In genomic region chr7:24482208-24483020, GRCm38 (mm10) we compare ENCODE assay signal across 9 mouse cellular contexts. TPM values are rescaled to one million over a fixed set of nuclear protein-coding genes. Genes with fewer than 3 reads are reported as not detected.
A peak's percentile ranks its signal among the peaks of the same experiment; 100 is the strongest.
DNase-seq lines count a peak whose midpoint lies in the region; ATAC-seq and TF ChIP-seq lines count a peak whose summit lies in the region.
"Had no signal": no experiment of that assay in that cellular context is flagged by ENCODE, and none has a peak within 500 bp of the region (broad histone marks: within the 10 kb centered on the region; RNA-seq: fewer than 3 reads in every experiment).

No protein-coding gene starts in this region.

- no peaks in the 10 kb centered on the region for H3K36me3 ChIP-seq in heart, embryonic 11.5 days (ENCODE audit: control insufficient read depth, insufficient read depth, low read length)
- no peaks in the 10 kb centered on the region for H3K36me3 ChIP-seq in ES-Bruce4 (ENCODE audit: control insufficient read depth, insufficient read depth, low read length, poor library complexity, severe bottlenecking)
- H3K36me3 ChIP-seq in forebrain, embryonic 16.5 days (ENCODE audit: control insufficient read depth, insufficient read depth), result no peaks in the 10 kb centered on the region
- H3K36me3 ChIP-seq in liver, postnatal 0 days (replicated peaks; ENCODE audit: insufficient read depth, low read length), result no peaks in the 10 kb centered on the region

- peak overlapping the region; percentile 68 for H3K9ac ChIP-seq in heart, embryonic 11.5 days (ENCODE audit: low read depth, low read length)
- peak overlapping the region; percentile 51 for H3K9ac ChIP-seq in ES-Bruce4 (ENCODE audit: low read depth, poor library complexity, severe bottlenecking)
- peak overlapping the region; percentile 97 for H3K9ac ChIP-seq in forebrain, embryonic 16.5 days (replicated peaks; ENCODE audit: low read depth, low read length)
- peak overlapping the region; percentile 44 for H3K9ac ChIP-seq in liver, postnatal 0 days (replicated peaks)

- peak overlapping the region; percentile 65 for H3K4me3 ChIP-seq in heart, embryonic 11.5 days (ENCODE audit: low read depth, low read length)
- H3K4me3 ChIP-seq in ES-Bruce4 (ENCODE audit: low read depth, low read length), result peak overlapping the region; percentile 56
- peak overlapping the region; percentile 77 for H3K4me3 ChIP-seq in forebrain, embryonic 16.5 days (replicated peaks; ENCODE audit: low read length)
- peak overlapping the region; percentile 52 for H3K4me3 ChIP-seq in liver, postnatal 0 days (ENCODE audit: low read depth, low read length)

- WGBS in heart, embryonic 11.5 days (ENCODE audit: insufficient replicate concordance), result 3% methylated on average over 26 of the region's 38 CpGs
- WGBS in forebrain, embryonic 16.5 days, result 1% methylated on average over 19 of the region's 38 CpGs
- whole genome bisulfite sequencing in liver, postnatal 0 days (ENCODE audit: insufficient replicate concordance), result 9% methylated on average over 15 of the region's 38 CpGs

- no peak for TF ChIP-seq CTCF in ES-Bruce4 (IDR thresholded peaks at IDR 0.05; ENCODE audit: low read depth, low read length)
- TF ChIP-seq CTCF in liver, postnatal 0 days (IDR thresholded peaks at IDR 0.05; ENCODE audit: low read depth), result no peak

- TF ChIP-seq EP300 in ES-Bruce4 (IDR thresholded peaks at IDR 0.05; ENCODE audit: insufficient read depth, low read depth, low read length), result no peak
- TF ChIP-seq EP300 in liver, postnatal 0 days (IDR thresholded peaks at IDR 0.05; ENCODE audit: low read depth), result no peak

- DNase-seq in heart, postnatal 4 days, result no peak
- no peak for DNase-seq in liver, postnatal 0 days
- no peak for DNase-seq in ovary, adult 18-20 months (ENCODE audit: low spot score)
- DNase-seq in adrenal gland, postnatal 10 days, result no peak

- peaks cover 54% of the 10 kb centered on the region for H3K27me3 ChIP-seq in heart, embryonic 11.5 days (ENCODE audit: control insufficient read depth, insufficient read depth, low read length)
- peaks cover 8% of the 10 kb centered on the region for H3K27me3 ChIP-seq in ES-Bruce4 (ENCODE audit: control insufficient read depth, insufficient read depth, low read length, poor library complexity, severe bottlenecking)
- H3K27me3 ChIP-seq in forebrain, embryonic 16.5 days (replicated peaks; ENCODE audit: control insufficient read depth, insufficient read depth, low read length), result no peaks in the 10 kb centered on the region
- peaks cover 42% of the 10 kb centered on the region for H3K27me3 ChIP-seq in liver, postnatal 0 days (ENCODE audit: insufficient read depth, low read length)

- no peak for TF ChIP-seq POLR2A in ES-Bruce4 (IDR thresholded peaks at IDR 0.05; ENCODE audit: insufficient read depth, low read length)

- no peak overlapping the region for H3K27ac ChIP-seq in heart, embryonic 11.5 days (ENCODE audit: low read depth, low read length)
- no peak overlapping the region for H3K27ac ChIP-seq in ES-Bruce4 (ENCODE audit: insufficient read depth, low read length)
- peak overlapping the region; percentile 88 for H3K27ac ChIP-seq in forebrain, embryonic 16.5 days (ENCODE audit: low read length)
- no peak overlapping the region for H3K27ac ChIP-seq in liver, postnatal 0 days (ENCODE audit: low read depth)

- no peaks in the 10 kb centered on the region; the same call in 1 of the 2 replicates for H3K4me1 ChIP-seq in heart, embryonic 11.5 days (ENCODE audit: control insufficient read depth, insufficient read depth, low read length)
- no peaks in the 10 kb centered on the region for H3K4me1 ChIP-seq in ES-Bruce4 (ENCODE audit: control insufficient read depth, insufficient read depth, low read length)
- H3K4me1 ChIP-seq in forebrain, embryonic 16.5 days (replicated peaks; ENCODE audit: control insufficient read depth, insufficient read depth, low read length), result peaks cover 65% of the 10 kb centered on the region
- peaks cover 16% of the 10 kb centered on the region for H3K4me1 ChIP-seq in liver, postnatal 0 days (ENCODE audit: insufficient read depth)

- no peak for ATAC-seq in heart, embryonic 11.5 days (replicated peaks; ENCODE audit: insufficient number of reproducible peaks, low FRiP score, low TSS enrichment)
- peak; percentile 8; the same call in 1 of the 2 replicates for ATAC-seq in forebrain, embryonic 16.5 days
- 0 out of 2 replicates have a peak, but pooled peaks have one; percentile 2 for ATAC-seq in liver, postnatal 0 days
- no peak for ATAC-seq in megakaryocyte progenitor cell, adult 5-6 weeks (replicated peaks; ENCODE audit: poor library complexity)

- H3K9me3 ChIP-seq in heart, embryonic 11.5 days (replicated peaks; ENCODE audit: control insufficient read depth, low read length), result no peaks in the 10 kb centered on the region
- no peaks in the 10 kb centered on the region for H3K9me3 ChIP-seq in ES-Bruce4 (replicated peaks; ENCODE audit: control insufficient read depth, insufficient read depth, low read length, poor library complexity, severe bottlenecking)
- H3K9me3 ChIP-seq in forebrain, embryonic 16.5 days (ENCODE audit: control insufficient read depth, low read length), result no peaks in the 10 kb centered on the region; the same call in 1 of the 2 replicates
- H3K9me3 ChIP-seq in liver, postnatal 0 days (ENCODE audit: low read length), result peaks cover 3% of the 10 kb centered on the region; the same call in 1 of the 2 replicates

- H3K4me2 ChIP-seq in heart, embryonic 11.5 days, result peak overlapping the region; percentile 82
- peak overlapping the region; percentile 89 for H3K4me2 ChIP-seq in forebrain, embryonic 16.5 days (ENCODE audit: low read length)
- peak overlapping the region; percentile 86 for H3K4me2 ChIP-seq in liver, postnatal 0 days (ENCODE audit: low read depth, low read length)

RNA-seq across cellular contexts. Expression of gene Cadm4, which starts 0.6 kb away (rescaled TPM):
- polyA plus RNA-seq in heart, embryonic 11.5 days (2014; fragmentation: Nextera tagmentation; extraction: Ambion mirVana), result 0.20 and 0.23 TPM in 2 replicates
- total RNA-seq in heart, postnatal 4 days (2021), result 10 to 100 TPM; 11.9 to 12.5 TPM
- 10.4 and 12.2 TPM in 2 replicates for polyA plus RNA-seq in ES-Bruce4 (2011; ENCODE audit: insufficient read depth, insufficient read length, low read depth, missing spikeins)
- 67.8 and 86.8 TPM in 2 replicates for polyA plus RNA-seq in forebrain, embryonic 16.5 days (2015; fragmentation: Nextera tagmentation; extraction: Ambion mirVana)
- polyA plus RNA-seq in liver, postnatal 0 days (2015; fragmentation: Nextera tagmentation; extraction: Ambion mirVana), result 0.17 and 0.46 TPM in 2 replicates
- total RNA-seq in megakaryocyte progenitor cell, adult 5-6 weeks (2015), result not detected in 2 replicates
- total RNA-seq in megakaryocyte progenitor cell, adult 5-6 weeks (2017), result not detected in 2 replicates
- total RNA-seq in adrenal gland, postnatal 10 days (2021), result 1 to 10 TPM; 6.4 to 8.6 TPM
- total RNA-seq: neutrophil, adult 5-6 weeks had no signal

RNA-seq across cellular contexts. Expression of gene Plaur, which starts 20.1 kb away (rescaled TPM):
- 5.6 and 6.9 TPM in 2 replicates for polyA plus RNA-seq in heart, embryonic 11.5 days (2014; fragmentation: Nextera tagmentation; extraction: Ambion mirVana)
- total RNA-seq in heart, postnatal 4 days (2021), result 10 to 100 TPM in 1 of 2 experiments, 1 to 10 TPM in 1; 6.4 to 10.4 TPM
- polyA plus RNA-seq in ES-Bruce4 (2011; ENCODE audit: insufficient read depth, insufficient read length, low read depth, missing spikeins), result 29.5 and 38.0 TPM in 2 replicates
- 2.1 and 2.3 TPM in 2 replicates for polyA plus RNA-seq in forebrain, embryonic 16.5 days (2015; fragmentation: Nextera tagmentation; extraction: Ambion mirVana)
- polyA plus RNA-seq in liver, postnatal 0 days (2015; fragmentation: Nextera tagmentation; extraction: Ambion mirVana), result 9.3 and 10.8 TPM in 2 replicates
- total RNA-seq in megakaryocyte progenitor cell, adult 5-6 weeks (2015), result 17.9 and 21.2 TPM in 2 replicates
- total RNA-seq in megakaryocyte progenitor cell, adult 5-6 weeks (2017), result 20.5 and 27.6 TPM in 2 replicates
- 1 to 10 TPM; 6.7 to 9.4 TPM for total RNA-seq in adrenal gland, postnatal 10 days (2021)

RNA-seq across cellular contexts. Expression of gene Zfp428, which starts 24.4 kb away (rescaled TPM):
- polyA plus RNA-seq in heart, embryonic 11.5 days (2014; fragmentation: Nextera tagmentation; extraction: Ambion mirVana), result 22.6 and 26.0 TPM in 2 replicates
- 10 to 100 TPM; 17.3 to 18.5 TPM for total RNA-seq in heart, postnatal 4 days (2021)
- polyA plus RNA-seq in ES-Bruce4 (2011; ENCODE audit: insufficient read depth, insufficient read length, low read depth, missing spikeins), result 12.3 and 13.1 TPM in 2 replicates
- 267 and 282 TPM in 2 replicates for polyA plus RNA-seq in forebrain, embryonic 16.5 days (2015; fragmentation: Nextera tagmentation; extraction: Ambion mirVana)
- 3.3 and 4.1 TPM in 2 replicates for polyA plus RNA-seq in liver, postnatal 0 days (2015; fragmentation: Nextera tagmentation; extraction: Ambion mirVana)
- 2.0 and 2.2 TPM in 2 replicates for total RNA-seq in megakaryocyte progenitor cell, adult 5-6 weeks (2015)
- 1.3 and 3.6 TPM in 2 replicates for total RNA-seq in megakaryocyte progenitor cell, adult 5-6 weeks (2017)
- 1 to 10 TPM; 6.0 to 9.1 TPM for total RNA-seq in adrenal gland, postnatal 10 days (2021)
- total RNA-seq: neutrophil, adult 5-6 weeks had no signal

RNA-seq across cellular contexts. Expression of gene AC161166.1, which starts 29.8 kb away (rescaled TPM):
- 0.25 and 0.57 TPM in 2 replicates for polyA plus RNA-seq in heart, embryonic 11.5 days (2014; fragmentation: Nextera tagmentation; extraction: Ambion mirVana)
- not detected for total RNA-seq in heart, postnatal 4 days (2021)
- polyA plus RNA-seq in ES-Bruce4 (2011; ENCODE audit: insufficient read depth, insufficient read length, low read depth, missing spikeins), result not detected in 2 replicates
- polyA plus RNA-seq in forebrain, embryonic 16.5 days (2015; fragmentation: Nextera tagmentation; extraction: Ambion mirVana), result 1.2 and 1.9 TPM in 2 replicates
- polyA plus RNA-seq in liver, postnatal 0 days (2015; fragmentation: Nextera tagmentation; extraction: Ambion mirVana), result not detected in 2 replicates
- total RNA-seq in megakaryocyte progenitor cell, adult 5-6 weeks (2015), result not detected in 2 replicates
- total RNA-seq in megakaryocyte progenitor cell, adult 5-6 weeks (2017), result not detected in 2 replicates
- total RNA-seq in adrenal gland, postnatal 10 days (2021), result not detected
- total RNA-seq: neutrophil, adult 5-6 weeks had no signal

RNA-seq across cellular contexts. Expression of gene Irgc1, which starts 30.3 kb away (rescaled TPM):
- not detected in 2 replicates for polyA plus RNA-seq in heart, embryonic 11.5 days (2014; fragmentation: Nextera tagmentation; extraction: Ambion mirVana)
- not detected for total RNA-seq in heart, postnatal 4 days (2021)
- polyA plus RNA-seq in ES-Bruce4 (2011; ENCODE audit: insufficient read depth, insufficient read length, low read depth, missing spikeins), result not detected in 2 replicates
- polyA plus RNA-seq in forebrain, embryonic 16.5 days (2015; fragmentation: Nextera tagmentation; extraction: Ambion mirVana), result not detected in 2 replicates
- polyA plus RNA-seq in liver, postnatal 0 days (2015; fragmentation: Nextera tagmentation; extraction: Ambion mirVana), result 0.18 and 0.28 TPM in 2 replicates
- total RNA-seq in megakaryocyte progenitor cell, adult 5-6 weeks (2015), result 0.07 TPM in 1 of 2 replicates, not detected in the other
- total RNA-seq in megakaryocyte progenitor cell, adult 5-6 weeks (2017), result not detected in 2 replicates
- under 1 TPM in 1 of 2 experiments, not detected in 1; 0.27 TPM for total RNA-seq in adrenal gland, postnatal 10 days (2021)

Comparison
In these comparisons a context has a peak if more than half of its experiments do, and no peak if none do; other contexts are left out.
1. ATAC-seq: peak in forebrain, embryonic 16.5 days (single experiment) and liver, postnatal 0 days (single experiment); none in heart, embryonic 11.5 days (single experiment) and megakaryocyte progenitor cell, adult 5-6 weeks (single experiment).
2. H3K9ac ChIP-seq: peak in every context shown above with its lines; median percentile 97 in forebrain, embryonic 16.5 days; 68 in heart, embryonic 11.5 days; 51 in ES-Bruce4; 44 in liver, postnatal 0 days.
3. Peak in every context shown above with its lines, with median percentiles within 50 percentile points of each other: H3K4me2 ChIP-seq and H3K4me3 ChIP-seq.